Mouse (Mus musculus): ENCODE results near the gene Pigb. TPM values are rescaled to one million over a fixed set of nuclear protein-coding genes. Genes with fewer than 3 reads are reported as not detected.
"Not testable (repeated sequence)": the region's sequence is repeated elsewhere in the genome, so short reads cannot be mapped to it uniquely, and the experiment has no call there.

The Pigb gene
- 10 to 100 TPM; 14.6 to 16.7 TPM for total RNA-seq (2021)

DNA sequence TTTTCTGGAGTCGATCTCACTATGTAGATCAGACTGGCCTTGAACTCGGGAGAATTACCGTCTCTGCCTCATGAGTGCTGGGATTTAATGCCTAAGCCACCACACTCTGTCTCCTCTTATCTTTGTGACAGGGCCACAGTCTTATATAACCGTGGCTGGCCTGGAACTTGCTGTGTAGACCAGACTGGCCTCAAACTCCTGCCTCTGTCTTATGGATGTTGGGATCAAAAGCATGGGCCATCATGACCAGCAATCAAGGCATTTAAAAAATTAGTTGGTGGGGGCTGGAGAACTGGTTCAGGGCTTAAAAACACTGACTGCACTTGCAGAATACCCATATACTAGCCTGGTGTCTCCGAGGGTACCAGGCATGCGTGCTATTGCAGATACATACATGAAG is at the start of gene Pigb:
TSS of gene Pigb (minus strand) at position 299 of the 400 bp plus-strand sequence.
- peak in 1 of 2 experiments; percentile 11 for DNase-seq (ENCODE audit: low spot score in 2 of 2)
- intact Hi-C loops (cut with DNase I): loop anchor here (5.0 kb wide), 1 partner anchor 73 kb away; no protein-coding TSS in a partner anchor

DNA sequence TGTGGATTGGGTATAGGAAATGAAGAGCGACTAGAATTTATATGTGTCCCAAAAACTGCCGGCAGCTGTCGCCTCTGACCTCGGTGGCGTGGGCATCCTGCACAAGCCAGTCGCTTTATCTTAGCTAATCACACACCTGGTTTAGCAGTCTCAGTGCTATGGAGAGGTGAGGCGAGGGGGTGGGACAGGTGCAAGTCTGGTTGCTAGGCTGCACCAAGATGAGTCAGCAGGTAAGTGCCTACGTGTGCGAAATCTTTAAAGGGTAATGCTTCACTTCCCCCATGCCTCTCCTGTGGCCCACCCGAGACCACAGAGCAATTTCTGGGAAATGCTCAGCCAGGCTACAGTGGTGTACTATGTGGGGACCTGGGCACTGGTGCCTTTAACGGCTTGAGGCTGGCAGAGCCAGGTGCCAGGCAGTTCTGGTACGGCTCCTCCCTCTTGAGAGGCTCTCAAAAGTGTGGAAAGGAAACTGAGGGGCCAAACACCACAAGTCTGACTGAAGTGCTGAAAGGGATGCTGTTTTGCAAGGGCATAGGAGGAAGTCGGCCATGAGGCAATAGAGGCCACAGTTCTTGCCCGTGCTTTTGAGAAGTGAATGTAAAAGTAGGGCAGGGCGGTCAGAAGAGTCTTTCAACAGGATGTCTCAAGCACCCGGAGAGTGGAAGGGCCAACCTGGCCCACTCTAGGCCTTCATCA is 49.2 kb upstream of the Pigb start:
- DNase-seq (ENCODE audit: low spot score in 2 of 2): peak; percentile 25 to 27
- intact Hi-C loops (cut with DNase I): no loop called here

DNA sequence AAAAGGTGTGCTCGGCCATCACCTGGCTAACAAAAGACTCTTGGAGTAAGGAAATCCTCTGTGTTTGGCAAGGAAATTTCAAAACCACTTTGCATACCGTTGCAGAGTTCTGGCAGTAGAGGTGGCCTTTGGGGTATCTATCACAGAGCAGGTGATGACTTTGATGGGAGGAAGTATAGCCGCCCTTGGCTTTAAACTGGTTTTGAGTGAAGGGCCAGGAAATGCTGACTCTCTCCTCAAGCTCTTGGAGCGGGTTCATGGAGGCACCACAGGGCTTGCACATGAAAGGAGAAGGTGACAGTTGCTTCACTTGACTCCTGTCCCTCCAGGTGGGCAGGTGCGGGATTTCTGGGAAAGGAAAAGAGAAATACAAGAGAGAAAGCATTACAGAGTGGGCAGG is 47.4 kb upstream of the Pigb start:
- DNase-seq (ENCODE audit: low spot score in 2 of 2): no peak
- intact Hi-C loops (cut with DNase I): no loop called here

DNA sequence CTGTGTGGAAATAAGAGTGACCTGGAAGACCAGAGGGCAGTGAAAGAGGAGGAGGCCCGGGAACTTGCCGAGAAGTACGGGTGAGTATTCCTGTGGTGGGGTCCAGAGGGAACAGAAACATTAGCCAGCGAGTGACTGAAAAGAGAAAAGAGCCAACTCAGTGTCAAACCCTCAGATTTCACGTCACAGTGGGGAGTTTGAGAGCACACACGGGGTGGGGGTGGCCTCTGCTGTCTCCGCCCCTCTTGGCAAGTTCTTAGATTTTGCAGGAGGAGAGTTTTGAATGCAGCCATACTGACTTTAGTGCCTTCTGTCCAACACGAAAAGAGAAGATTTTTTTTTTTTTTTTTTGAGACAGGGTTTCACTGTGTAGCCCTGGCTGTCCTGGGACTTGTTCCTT is 46.9 kb upstream of the Pigb start:
- no peak for DNase-seq (ENCODE audit: low spot score in 2 of 2)
- intact Hi-C loops (cut with DNase I): no loop called here

DNA sequence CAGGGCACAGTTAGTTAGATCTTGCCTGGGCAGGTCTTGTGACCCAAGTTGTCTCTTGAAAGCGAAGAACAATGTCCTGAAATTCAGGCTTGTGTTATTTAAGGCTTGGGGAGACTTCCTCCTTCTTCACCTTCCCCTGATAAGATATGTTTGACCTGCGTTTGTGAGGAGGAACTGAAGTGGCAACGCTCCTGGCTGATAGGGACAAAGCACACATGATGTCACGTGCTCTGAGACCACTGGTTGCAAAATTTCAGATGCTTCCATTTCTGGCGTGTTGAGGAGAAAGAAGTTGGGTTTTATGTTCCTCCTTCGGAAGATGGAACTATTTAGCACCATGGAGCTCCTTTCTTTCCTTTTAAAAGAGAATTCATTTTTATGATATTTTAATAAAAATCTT is 45.7 kb upstream of the Pigb start:
- intact Hi-C loops (cut with DNase I): no loop called here
- DNase-seq (ENCODE audit: low spot score in 2 of 2): no peak

DNA sequence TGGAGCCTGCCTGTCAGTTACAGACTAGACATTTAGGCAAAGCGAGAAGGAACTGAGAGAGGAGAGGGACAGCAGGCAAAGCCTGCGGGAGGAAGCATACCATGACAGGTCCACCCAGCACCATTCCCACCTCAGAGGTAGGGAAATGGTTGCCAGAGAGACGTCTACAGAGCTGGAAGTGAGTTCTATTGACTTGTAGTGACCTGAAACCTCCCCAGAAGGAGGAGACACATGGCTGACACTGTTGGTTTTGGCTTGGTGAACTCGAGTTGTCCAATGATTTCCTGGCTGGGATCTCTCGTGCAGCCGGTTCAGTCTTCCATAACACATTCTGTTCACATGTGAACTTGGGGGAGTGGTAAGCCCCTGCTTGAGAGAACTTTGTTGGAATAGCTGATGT is 43.8 kb upstream of the Pigb start:
- DNase-seq (ENCODE audit: low spot score in 2 of 2): no peak
- intact Hi-C loops (cut with DNase I): no loop called here

DNA sequence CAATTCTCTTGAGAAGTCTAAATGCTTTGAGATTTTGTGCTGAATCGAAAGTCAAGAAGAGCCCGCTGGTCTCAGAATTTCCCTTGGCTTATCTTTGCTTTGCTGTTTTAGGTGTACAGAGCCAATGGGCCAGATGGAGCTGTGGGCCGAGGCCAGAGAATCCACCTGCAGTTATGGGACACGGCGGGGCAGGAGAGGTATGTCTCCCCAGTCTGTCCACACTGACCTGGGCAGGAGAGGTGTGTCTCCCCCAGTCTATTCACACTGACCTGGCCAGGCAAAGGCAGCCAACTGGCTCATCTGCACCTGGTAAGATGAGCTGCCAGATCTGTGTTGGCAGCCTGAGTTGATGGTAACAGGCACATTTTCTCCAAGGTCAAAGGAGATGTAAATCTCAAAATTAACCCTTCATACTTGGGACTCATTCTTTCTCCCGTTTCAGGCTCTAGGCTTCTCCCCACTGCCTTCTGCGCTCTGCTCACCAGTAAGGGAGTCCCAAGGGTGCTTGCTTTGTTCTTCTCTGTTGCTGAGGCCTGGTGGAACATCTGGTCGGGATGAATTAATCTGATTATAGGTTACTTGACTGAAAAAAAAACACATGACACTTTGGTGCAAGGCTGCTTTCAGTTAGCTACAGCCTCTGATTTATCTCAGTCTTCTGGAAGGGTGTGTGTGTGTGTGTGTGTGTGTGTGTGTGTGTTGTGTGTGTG is 42.3 kb upstream of the Pigb start:
- intact Hi-C loops (cut with DNase I): no loop called here
- DNase-seq (ENCODE audit: low spot score in 2 of 2): no peak

DNA sequence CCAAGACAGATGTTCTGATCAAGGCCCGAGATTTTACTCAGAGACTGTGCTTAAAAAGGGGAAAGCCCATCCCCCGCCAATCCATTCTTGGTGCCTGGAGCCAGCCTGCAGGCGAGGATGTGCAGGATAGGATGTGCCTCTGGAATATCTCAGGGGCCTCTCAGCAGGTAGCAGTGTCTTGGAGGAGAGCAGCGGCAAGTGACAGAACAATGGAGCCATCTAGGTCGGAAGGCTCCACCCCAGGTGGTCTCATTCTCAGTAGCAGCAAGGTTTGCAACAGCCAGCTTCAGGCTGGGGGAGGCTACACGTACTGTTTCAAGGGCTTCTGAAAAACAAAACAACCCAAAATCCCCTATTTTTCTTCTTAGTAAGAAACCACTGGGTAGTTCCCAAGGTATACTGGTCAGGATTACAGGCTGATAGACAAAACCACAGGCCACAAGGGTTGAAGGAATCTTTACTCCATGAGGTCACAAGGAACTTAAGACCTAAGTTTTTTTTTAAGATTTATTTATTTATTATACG is 39.7 kb upstream of the Pigb start:
- intact Hi-C loops (cut with DNase I): no loop called here
- no peak for DNase-seq (ENCODE audit: low spot score in 2 of 2)

DNA sequence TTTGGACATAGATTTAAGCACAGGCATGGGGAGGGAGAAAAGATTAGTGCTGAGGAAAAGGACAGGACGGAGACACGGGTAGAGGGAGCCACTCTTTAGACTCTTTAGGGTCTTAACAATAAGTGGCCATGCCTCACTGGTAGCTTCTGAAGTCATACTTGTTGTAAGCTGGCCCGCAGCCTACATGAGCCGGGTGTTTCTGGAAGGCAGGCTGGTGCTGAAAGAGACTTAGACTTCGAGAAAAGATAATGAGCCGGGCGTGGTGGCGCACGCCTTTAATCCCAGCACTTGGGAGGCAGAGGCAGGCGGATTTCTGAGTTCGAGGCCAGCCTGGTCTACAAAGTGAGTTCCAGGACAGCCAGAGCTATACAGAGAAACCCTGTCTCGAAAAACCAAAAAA is 39.2 kb upstream of the Pigb start:
- intact Hi-C loops (cut with DNase I): not testable (repeated sequence)

DNA sequence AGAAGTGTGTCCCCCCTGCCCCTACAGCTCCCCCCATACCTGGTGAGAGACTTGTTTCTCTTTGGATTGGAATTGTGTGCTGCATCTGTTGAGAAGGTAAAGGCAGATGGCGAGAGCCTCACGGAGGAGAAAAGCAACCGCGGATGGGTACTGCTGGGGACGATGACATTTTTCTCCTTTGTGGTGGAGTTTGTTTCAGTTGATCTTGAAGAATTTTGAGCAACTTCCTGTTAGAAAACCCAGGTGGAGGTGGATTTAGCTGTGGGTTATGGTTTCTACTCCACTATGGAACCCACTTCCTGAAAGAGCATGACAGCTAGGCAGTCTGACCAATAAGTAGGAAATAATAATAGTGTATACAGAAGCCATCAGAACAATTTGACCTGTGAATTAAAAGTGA is 33.0 kb upstream of the Pigb start:
- no peak for DNase-seq (ENCODE audit: low spot score in 2 of 2)
- intact Hi-C loops (cut with DNase I): loop anchor here (5.0 kb wide), 1 partner anchor 199 kb away; no protein-coding TSS in a partner anchor

More for the DNA sequence above, 39.2 kb upstream of the Pigb start:
- DNase-seq (ENCODE audit: low spot score in 2 of 2): not testable (repeated sequence)

DNA sequence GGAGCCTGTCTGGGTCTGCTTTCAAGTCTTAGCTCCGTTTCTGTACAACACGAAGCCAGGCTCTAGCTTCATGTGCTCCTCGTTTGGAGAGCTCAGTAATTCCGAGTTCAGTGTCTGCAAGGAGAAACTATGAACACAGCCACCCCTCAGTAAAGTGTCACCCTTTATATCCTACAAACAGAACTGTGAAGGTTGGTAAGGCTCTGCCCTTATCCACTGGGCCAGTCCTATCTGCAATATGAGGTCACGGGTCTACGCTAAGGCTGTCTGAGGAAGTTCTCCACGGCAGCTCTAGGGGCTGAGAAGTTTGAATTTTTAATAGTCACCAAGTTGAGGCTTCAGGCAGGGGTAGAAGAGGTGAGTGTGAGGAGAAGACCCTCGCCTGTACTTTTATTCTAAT is 32.2 kb upstream of the Pigb start:
- intact Hi-C loops (cut with DNase I): loop anchor here (5.0 kb wide), 1 partner anchor 200 kb away; no protein-coding TSS in a partner anchor
- no peak for DNase-seq (ENCODE audit: low spot score in 2 of 2)

DNA sequence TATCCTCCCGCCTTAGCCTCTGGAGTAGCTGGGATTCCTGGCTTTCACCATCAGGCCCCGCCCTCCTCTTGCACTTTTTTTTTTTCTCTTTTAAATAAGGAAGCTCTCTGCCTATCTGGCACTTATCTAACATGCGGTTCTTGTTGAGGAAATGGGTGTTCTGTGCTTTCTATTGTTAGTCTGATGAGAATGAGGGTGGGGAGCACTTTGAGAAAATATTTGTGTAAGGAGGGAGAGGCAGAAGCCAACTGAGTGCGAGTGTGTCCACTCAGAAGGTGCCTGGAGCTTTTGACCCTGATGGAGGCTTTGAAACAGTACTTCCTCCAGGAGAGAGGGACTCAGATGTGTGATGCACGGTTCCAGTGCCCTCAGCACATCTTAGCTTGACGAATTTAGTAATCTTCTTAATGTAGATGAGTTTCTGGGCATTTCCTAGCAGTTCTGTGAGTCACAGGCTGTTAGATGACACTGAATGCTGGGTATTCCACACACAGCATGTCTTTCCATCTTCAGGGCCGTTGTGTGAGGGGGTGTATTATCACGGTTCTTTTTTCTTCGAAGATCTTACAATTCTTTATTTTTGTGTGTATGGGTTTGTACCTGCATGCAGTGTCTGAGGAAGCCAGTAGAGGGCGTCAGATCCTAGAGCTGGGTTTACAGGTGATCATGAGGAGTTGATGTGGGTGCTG is 30.9 kb upstream of the Pigb start:
- peak in 1 of 2 experiments; percentile 76 for DNase-seq (ENCODE audit: low spot score in 2 of 2)
- intact Hi-C loops (cut with DNase I): loop anchor here (5.0 kb wide), 1 partner anchor 201 kb away; no protein-coding TSS in a partner anchor

DNA sequence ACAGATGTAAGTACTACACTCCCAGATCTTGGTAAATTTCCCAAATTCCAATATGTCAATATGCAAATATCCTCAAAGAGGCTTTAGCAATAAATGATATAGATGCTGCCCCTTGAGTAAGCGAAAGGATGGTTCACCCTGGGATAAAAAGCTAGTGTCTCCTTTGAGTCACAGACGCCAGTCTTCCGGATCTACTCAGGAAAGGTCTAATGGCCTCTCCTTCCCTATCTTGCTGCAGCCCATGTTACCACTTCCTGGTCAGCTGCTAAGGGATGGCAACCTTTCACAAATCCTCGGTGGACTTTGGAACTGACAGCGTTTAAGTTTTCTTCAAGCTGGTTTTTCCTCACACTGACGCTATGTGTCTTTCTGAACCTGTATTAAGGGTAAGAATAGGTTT is 28.5 kb upstream of the Pigb start:
- DNase-seq (ENCODE audit: low spot score in 2 of 2): no peak
- intact Hi-C loops (cut with DNase I): loop anchor here (1.0 kb wide), 1 partner anchor 100 kb away; no protein-coding TSS in a partner anchor

DNA sequence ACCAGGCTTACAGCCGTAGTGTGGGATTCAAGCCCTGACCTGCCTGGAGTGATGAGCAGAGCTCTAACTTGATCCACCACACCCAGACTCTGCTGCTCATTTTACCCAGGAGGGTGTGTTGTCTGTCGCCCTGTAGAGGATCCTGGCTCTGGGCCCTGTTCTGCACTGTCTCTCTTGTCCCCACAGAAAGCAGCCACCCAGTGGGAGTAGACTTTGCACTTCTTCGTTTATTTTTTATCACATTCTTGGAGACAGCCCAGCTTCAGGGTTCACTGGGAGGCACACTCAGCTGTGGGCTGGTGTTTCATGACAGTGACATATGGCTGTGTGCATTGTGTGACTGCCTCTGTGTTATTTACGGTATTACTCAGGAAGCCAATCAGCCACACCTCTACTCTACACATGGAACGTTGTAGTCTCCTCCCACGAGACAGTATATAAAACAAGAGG is 28.1 kb upstream of the Pigb start:
- intact Hi-C loops (cut with DNase I): loop anchor here (1.0 kb wide), 1 partner anchor 100 kb away; no protein-coding TSS in a partner anchor
- DNase-seq (ENCODE audit: low spot score in 2 of 2): peak; percentile 65 to 93

DNA sequence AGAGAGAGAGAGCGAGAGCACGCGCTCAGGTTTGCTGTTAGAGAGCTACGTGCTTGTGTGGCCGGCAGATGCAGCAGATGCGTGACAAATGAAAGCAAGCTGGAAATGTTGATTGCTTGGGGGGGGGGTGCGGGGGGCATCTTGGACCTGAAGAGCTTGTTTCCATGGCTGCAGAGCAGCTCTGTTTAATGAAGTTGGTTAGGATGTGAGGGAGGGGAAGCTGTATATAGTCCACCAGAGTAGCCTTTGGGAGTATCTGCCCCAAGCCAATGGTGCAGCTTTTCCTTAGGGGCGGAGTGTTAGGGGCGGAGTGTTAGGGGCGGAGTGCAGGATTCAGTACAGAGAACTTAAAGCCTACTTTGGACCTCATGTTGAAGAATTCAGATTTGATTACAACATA is 26.9 kb upstream of the Pigb start:
- DNase-seq (ENCODE audit: low spot score in 2 of 2): no peak
- intact Hi-C loops (cut with DNase I): no loop called here

DNA sequence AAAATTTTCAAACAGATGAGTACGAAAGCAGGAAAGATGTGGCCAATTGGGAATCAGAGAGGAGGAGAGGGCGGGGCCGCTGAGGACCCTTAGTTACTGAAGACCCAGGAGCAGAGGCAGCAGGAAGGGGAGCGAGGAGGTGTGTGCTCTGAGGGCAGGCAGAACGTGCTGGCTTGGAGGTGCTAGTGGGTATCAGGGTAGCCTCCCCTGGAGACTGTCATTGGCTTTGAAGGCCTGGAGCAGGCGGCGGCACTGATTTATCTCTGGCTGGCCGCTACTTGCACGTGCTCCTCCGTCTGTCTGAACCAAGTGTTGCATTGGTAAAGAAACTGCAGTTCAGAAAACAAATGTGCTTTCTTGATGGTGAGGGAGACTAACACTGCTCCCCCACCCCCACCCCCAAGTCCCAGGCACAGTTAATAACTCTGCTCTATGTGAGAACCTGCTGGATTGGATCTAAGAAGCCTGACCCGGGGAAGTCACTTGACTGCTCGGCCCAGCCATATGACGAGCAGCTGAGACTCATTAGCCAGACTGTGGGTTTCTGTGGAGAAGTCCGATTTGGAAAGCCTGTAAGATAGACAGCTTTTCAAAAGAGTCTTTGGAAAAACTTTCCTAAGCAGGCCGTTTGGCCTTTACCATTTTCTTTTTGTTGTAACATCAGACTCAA is 23.6 kb upstream of the Pigb start:
- DNase-seq (ENCODE audit: low spot score in 2 of 2): no peak
- intact Hi-C loops (cut with DNase I): no loop called here

DNA sequence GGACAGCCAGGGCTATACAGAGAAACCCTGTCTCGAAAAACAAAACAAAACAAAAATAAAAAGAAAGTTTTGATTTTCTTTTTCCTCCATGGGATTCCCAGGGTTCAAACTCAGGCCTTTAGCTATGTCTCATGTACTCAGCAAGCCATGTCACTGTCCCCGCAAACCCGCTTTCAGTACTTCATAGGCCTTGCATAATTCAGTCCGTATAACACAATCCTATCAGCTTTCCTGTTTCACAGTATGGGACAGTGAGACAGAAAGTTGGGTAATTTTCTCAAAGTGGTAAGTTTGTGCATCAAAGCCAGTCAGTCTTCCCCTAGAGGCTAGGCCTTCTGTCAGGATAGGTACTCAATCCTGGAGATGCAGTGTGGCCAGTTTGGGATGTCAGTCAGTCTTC is 19.0 kb upstream of the Pigb start:
- DNase-seq (ENCODE audit: low spot score in 2 of 2): no peak
- intact Hi-C loops (cut with DNase I): no loop called here

DNA sequence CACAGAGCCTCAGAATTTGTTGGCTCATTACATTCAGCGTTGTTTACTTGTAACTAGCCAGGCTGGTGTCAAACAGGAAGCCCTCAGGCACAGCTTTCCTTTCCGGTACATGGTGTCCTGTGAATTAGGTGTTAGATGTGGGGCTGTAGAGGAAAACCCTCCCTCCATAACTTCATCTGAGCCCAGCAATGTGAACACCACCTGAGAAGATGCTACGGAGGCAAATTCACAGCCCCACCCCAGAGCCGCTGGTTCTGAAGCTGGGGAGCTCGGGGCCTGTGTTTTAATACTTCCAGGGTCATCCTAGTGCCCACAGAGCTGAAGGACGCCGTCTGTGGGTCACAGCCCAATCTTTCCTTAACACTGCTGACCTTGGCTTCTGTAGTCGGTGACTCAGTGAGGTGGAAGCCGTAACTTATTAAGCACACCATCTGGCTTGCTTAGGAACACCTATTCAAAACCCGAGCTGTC is 15.3 kb upstream of the Pigb start:
- intact Hi-C loops (cut with DNase I): no loop called here

DNA sequence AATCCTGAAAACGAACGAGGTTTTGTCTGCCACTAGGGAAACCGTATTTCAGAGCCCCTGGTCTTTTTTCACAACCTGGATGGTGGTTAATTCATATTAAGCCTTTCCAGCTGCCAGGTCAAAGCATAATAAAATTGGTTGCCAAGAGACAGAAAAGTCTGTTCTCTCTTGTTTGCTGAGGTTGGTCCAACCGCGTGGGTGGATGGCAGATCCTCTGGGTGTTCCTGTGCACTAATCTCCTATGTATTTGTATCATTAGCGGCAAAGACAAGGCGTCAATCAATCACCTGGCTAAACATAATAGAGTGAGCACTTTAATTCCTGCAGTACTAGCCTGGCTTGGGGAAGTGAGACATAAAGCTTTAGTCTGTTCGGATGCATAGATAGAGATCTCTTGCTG is 10.4 kb upstream of the Pigb start:
- intact Hi-C loops (cut with DNase I): no loop called here
- DNase-seq (ENCODE audit: low spot score in 2 of 2): no peak

More for the DNA sequence above, 15.3 kb upstream of the Pigb start:
- no peak for DNase-seq (ENCODE audit: low spot score in 2 of 2)

Data from left cerebral cortex, postnatal 25 days (tissue).